Mouse (Mus musculus) midbrain, embryonic 11.5 days (tissue): ENCODE results near the gene Pik3r2. TPM values are rescaled to one million over a fixed set of nuclear protein-coding genes. Genes with fewer than 3 reads are reported as not detected.

Experiments
- ATAC-seq: fragments of 200-750 bp; cut with Nextera tagmentation; 2 replicates; pipeline ENCODE4 v1.8.0; 2017; ENCODE audit warnings: moderate TSS enrichment, moderate library complexity; ENCODE audit not compliant: low FRiP score
- DNase-seq: peaks from one replicate; pipeline ENCODE4 v3.0.0; 2015; ENCODE audit warnings: low spot score; ENCODE audit errors: missing footprints
- H3K27ac ChIP-seq: fragments of 300-500 bp; sonication (generic); 2 replicates; pipeline ENCODE4 v1.5.1; 2014; ENCODE audit warnings: low read depth, low read length
- H3K27me3 ChIP-seq: fragments of 300-500 bp; sonication (generic); 2 replicates; pipeline ENCODE4 v1.6.1; 2014; ENCODE audit warnings: mild to moderate bottlenecking, low read length, moderate library complexity, mixed read lengths; ENCODE audit not compliant: control insufficient read depth, insufficient read depth
- H3K36me3 ChIP-seq: fragments of 300-500 bp; sonication (generic); 2 replicates; pipeline ENCODE4 v1.6.1; 2014; ENCODE audit warnings: mild to moderate bottlenecking, low read length, moderate library complexity, mixed read lengths; ENCODE audit not compliant: control insufficient read depth, insufficient read depth
- H3K4me1 ChIP-seq: fragments of 300-500 bp; sonication (generic); 2 replicates; pipeline ENCODE4 v1.6.1; 2014; ENCODE audit warnings: low read length; ENCODE audit not compliant: control insufficient read depth, insufficient read depth
- H3K4me2 ChIP-seq: fragments of 300-500 bp; sonication (generic); 2 replicates; pipeline ENCODE4 v1.6.1; 2014; ENCODE audit warnings: mild to moderate bottlenecking, moderate library complexity
- H3K4me3 ChIP-seq: fragments of 300-500 bp; sonication (generic); 2 replicates; pipeline ENCODE4 v1.5.1; 2014; ENCODE audit warnings: low read depth, low read length
- H3K9ac ChIP-seq: fragments of 300-500 bp; sonication (generic); 2 replicates; pipeline ENCODE4 v1.6.1; 2014; ENCODE audit warnings: low read length
- H3K9me3 ChIP-seq: fragments of 300-500 bp; sonication (generic); 2 replicates; pipeline ENCODE4 v1.6.1; 2016; ENCODE audit warnings: low read length; ENCODE audit not compliant: control insufficient read depth
- WGBS: fragments of 180-500 bp; shearing (Covaris S2); extraction: QIAGEN DNeasy Blood & Tissue Kit; methylation state at CpG from one replicate; pipeline ENCODE4 v1.1.7; 2014; 5-methylcytosine and 5-hydroxymethylcytosine counted together
- polyA plus RNA-seq: library from polyadenylated mRNA; unstranded; fragments of >200 nt; fragmentation: Nextera tagmentation; extraction: Ambion mirVana; gene quantifications from 2 replicates; pipeline ENCODE4 v1.2.1, GENCODE M21; 2014

Pik3r2 gene
- polyA plus RNA-seq, 1 experiment from 2014 or later = 30.2 TPM

GRCm38 (mm10) chr8:70753151-70753550 is 23.4 kb downstream of the Pik3r2 start:
- H3K9ac ChIP-seq = no peak overlapping the region
- H3K4me2 ChIP-seq = no peak overlapping the region
- H3K4me3 ChIP-seq = no peak overlapping the region

GRCm38 (mm10) chr8:70752000-70752764 is 24.3 kb downstream of the Pik3r2 start:
- Histone ChIP-seq H3K27me3 (no peaks in the 10 kb centered on the region; the same call in 1 of the 2 replicates), H3K4me2 (no peak overlapping the region), H3K9me3 (no peaks in the 10 kb centered on the region), H3K27ac (no peak overlapping the region), H3K36me3 (no peaks in the 10 kb centered on the region), H3K9ac (no peak overlapping the region), H3K4me1 (peaks cover 4% of the 10 kb centered on the region; the same call in 1 of the 2 replicates), H3K4me3 (no peak overlapping the region)
- ATAC-seq (no peak), DNase-seq (peak; percentile 93)
- 43% methylated on average over 11 of the region's 11 CpGs for WGBS

More at GRCm38 (mm10) chr8:70753151-70753550, 23.4 kb downstream of the Pik3r2 start:
- H3K4me1 ChIP-seq = peaks cover 4% of the 10 kb centered on the region; the same call in 1 of the 2 replicates
- no peak for DNase-seq
- WGBS = 36% methylated on average over 21 of the region's 21 CpGs
- no peak for ATAC-seq
- H3K27ac ChIP-seq = no peak overlapping the region
- no peaks in the 10 kb centered on the region for H3K9me3 ChIP-seq
- no peaks in the 10 kb centered on the region for H3K27me3 ChIP-seq
- H3K36me3 ChIP-seq = no peaks in the 10 kb centered on the region

- peaks cover 3% of the 10 kb centered on the region; the same call in 1 of the 2 replicates for H3K4me1 ChIP-seq
- peaks cover 6% of the 10 kb centered on the region; the same call in 1 of the 2 replicates for H3K27me3 ChIP-seq
- DNase-seq (no peak), ATAC-seq (no peak)
- H3K36me3 ChIP-seq = no peaks in the 10 kb centered on the region
- H3K9me3 ChIP-seq = no peaks in the 10 kb centered on the region
- 84% methylated on average over 13 of the region's 13 CpGs for WGBS
- H3K4me2 ChIP-seq = no peak overlapping the region
- H3K9ac ChIP-seq = no peak overlapping the region
- no peak overlapping the region for H3K4me3 ChIP-seq
- no peak overlapping the region for H3K27ac ChIP-seq
These were observed 26.3 kb downstream of the Pik3r2 start for GRCm38 (mm10) chr8:70750128-70750680.

GRCm38 (mm10) chr8:70749097-70749674 is 27.3 kb downstream of the Pik3r2 start:
- DNase-seq (no peak), ATAC-seq (no peak)
- Histone ChIP-seq H3K4me3 (no peak overlapping the region), H3K4me2 (no peak overlapping the region), H3K27ac (no peak overlapping the region), H3K9ac (no peak overlapping the region), H3K4me1 (no peaks in the 10 kb centered on the region; the same call in 1 of the 2 replicates), H3K9me3 (no peaks in the 10 kb centered on the region), H3K36me3 (no peaks in the 10 kb centered on the region), H3K27me3 (peaks cover 13% of the 10 kb centered on the region; the same call in 1 of the 2 replicates)
- 80% methylated on average over 19 of the region's 19 CpGs for WGBS

GRCm38 (mm10) chr8:70748246-70749096 is 28.0 kb downstream of the Pik3r2 start:
- peaks cover 19% of the 10 kb centered on the region for H3K27me3 ChIP-seq
- H3K27ac ChIP-seq = no peak overlapping the region
- H3K36me3 ChIP-seq = no peaks in the 10 kb centered on the region
- no peak overlapping the region for H3K9ac ChIP-seq
- no peak for DNase-seq
- H3K9me3 ChIP-seq = no peaks in the 10 kb centered on the region
- 86% methylated on average over 23 of the region's 23 CpGs for WGBS
- peaks cover 5% of the 10 kb centered on the region for H3K4me1 ChIP-seq
- ATAC-seq = no peak
- H3K4me3 ChIP-seq = no peak overlapping the region
- no peak overlapping the region for H3K4me2 ChIP-seq

GRCm38 (mm10) chr8:70747211-70747890 is 29.2 kb downstream of the Pik3r2 start:
- Histone ChIP-seq H3K4me2 (no peak overlapping the region), H3K36me3 (no peaks in the 10 kb centered on the region), H3K9me3 (no peaks in the 10 kb centered on the region), H3K4me3 (no peak overlapping the region), H3K9ac (no peak overlapping the region), H3K27me3 (peaks cover 30% of the 10 kb centered on the region), H3K4me1 (peaks cover 11% of the 10 kb centered on the region), H3K27ac (no peak overlapping the region)
- 81% methylated on average over 18 of the region's 18 CpGs for WGBS
- DNase-seq (no peak), ATAC-seq (no peak)

- Histone ChIP-seq H3K4me3 (no peak overlapping the region), H3K27ac (no peak overlapping the region), H3K4me2 (no peak overlapping the region), H3K36me3 (no peaks in the 10 kb centered on the region), H3K27me3 (peaks cover 33% of the 10 kb centered on the region), H3K4me1 (peaks cover 11% of the 10 kb centered on the region), H3K9me3 (no peaks in the 10 kb centered on the region), H3K9ac (no peak overlapping the region)
- no peak for ATAC-seq
- no peak for DNase-seq
- 75% methylated on average over 9 of the region's 9 CpGs for WGBS
These were observed 29.8 kb downstream of the Pik3r2 start for GRCm38 (mm10) chr8:70746676-70747075.

GRCm38 (mm10) chr8:70745691-70746220 is 30.8 kb downstream of the Pik3r2 start:
- no peak overlapping the region for H3K4me2 ChIP-seq
- peaks cover 11% of the 10 kb centered on the region for H3K4me1 ChIP-seq
- no peaks in the 10 kb centered on the region for H3K9me3 ChIP-seq
- no peak overlapping the region for H3K27ac ChIP-seq
- peaks cover 33% of the 10 kb centered on the region for H3K27me3 ChIP-seq
- ATAC-seq (no peak), DNase-seq (peak; percentile 69)
- H3K36me3 ChIP-seq = no peaks in the 10 kb centered on the region
- no peak overlapping the region for H3K4me3 ChIP-seq
- H3K9ac ChIP-seq = no peak overlapping the region
- WGBS = 56% methylated on average over 19 of the region's 19 CpGs
